Mouse (Mus musculus): Measurements from ENCODE around the gene Ppbp.
"Not testable (repeated sequence)": the region's sequence is repeated elsewhere in the genome, so short reads cannot be mapped to it uniquely, and the experiment has no call there.

Gene Ppbp

GRCm38 (mm10) chr5:90789306-90790073 is 21.2 kb downstream of the Ppbp start:
- no peak for DNase-seq

GRCm38 (mm10) chr5:90790074-90790502 is 21.8 kb downstream of the Ppbp start:
- DNase-seq: no peak

DNA sequence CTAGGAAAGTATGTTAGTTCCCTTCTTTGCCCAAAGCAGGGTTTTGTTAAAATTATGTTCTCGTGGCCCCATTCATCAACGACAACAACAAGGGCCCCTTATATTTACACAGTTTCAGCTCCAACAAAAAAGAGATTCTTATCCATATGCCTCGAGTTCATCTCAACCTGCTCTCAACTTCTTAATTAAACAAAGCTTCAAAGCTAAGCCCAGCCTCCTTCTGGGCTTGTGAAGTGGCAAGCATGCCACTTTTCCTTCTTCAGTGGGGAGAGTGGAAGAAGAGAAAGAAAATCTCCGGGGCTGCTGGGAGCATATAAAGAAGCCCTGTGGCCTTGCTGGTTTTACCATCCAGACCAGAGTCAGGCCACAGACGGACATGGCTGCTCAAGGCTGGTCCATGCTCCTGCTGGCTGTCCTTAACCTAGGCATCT is 25.9 kb downstream of the Ppbp start, which contains the start of gene Cxcl15:
Cxcl15 (plus strand) TSS at position 340 of the 431 bp plus-strand sequence.
- no peak for DNase-seq

DNA sequence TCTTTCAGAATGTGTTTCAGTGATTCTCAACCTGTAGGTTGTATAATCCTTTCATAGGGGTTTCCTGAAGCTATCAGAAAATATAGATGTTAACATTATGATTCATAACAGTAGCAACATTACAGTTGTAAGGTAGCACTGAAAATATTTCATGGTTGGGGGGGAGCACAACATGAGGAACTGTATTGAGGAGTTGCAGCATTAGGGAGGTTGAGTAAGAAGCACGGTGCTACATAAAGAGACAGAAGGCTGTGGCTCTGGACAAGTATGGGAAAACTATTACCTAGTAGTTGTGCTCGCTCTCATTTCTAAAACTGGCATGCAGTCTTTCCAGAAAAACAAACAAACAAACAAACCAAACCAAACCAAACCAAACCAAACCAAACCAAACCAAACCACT is 27.1 kb downstream of the Ppbp start:
- DNase-seq: not testable (repeated sequence)

DNA sequence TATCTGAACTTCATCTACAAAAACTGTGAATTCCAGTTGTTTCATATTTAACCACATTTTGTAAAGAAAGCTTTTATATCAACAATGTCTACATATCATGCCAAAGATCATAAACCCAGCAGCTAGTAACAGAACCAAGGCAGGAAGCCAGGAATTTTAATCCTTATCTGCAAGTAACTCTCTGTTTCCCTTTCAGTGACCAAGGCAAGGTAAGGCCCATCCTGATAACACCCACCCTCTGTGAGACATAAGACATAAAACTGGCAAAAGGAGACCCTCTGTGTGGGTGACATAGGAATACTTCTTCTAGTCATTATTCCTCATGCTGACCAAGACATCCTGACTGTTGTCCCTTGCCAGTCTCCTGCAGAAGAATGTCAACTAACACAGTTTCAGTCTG is 36.3 kb downstream of the Ppbp start:
- DNase-seq: no peak

DNA sequence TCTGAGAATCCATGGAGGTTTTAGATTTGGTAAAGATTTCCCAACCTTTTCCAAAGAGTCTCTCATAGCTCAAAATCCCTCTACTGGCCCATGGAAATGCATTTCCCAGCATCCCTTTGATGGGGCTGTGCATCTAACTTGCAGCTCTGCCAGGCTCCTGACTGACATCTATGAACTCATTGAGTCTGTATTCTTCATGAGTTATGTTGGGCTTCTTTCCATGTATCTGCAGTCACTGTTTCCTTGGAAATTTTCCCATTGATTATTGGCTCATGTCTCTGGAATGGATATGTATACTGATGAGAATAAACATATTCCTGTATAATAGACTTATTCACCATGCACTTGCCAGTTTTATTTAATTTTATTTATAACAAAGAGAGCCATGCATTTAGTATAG is 37.7 kb downstream of the Ppbp start:
- no peak for DNase-seq

DNA sequence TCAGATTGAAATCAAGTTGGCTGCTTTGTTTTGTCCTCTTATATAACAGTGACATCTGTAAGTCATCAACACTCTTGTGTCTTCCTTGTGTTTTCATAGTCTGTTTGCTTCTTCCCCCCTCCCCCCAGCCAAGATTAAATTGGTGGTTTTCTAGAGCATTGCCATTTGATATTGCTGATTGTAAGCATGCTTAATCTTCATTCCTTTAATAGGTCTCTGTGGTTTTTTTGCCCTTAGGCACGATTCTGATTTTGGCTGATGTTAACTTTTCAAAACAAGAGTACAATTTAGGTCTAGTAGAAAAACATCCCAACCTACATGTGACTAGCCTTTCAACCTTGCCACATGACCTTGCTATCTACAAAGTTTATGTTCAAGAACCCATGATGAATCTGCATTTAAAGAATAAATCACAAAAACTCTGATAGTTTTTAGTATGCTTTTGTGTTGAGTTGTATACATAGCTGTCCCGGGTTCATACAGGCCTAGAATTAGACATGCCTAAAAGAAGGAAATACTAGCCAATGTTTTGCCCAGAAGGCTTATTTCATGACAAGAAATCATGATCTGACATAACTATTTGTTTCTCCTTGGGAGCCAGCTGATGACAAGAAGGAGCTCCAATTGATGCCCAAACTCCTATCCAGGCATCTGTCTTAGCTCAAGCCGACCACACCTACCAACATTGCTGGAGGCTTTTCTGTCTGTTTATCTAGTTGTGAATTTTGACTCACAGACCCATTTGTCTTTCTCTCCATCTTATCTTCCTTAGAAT is 39.0 kb downstream of the Ppbp start:
- DNase-seq: no peak
